Mouse (Mus musculus) forebrain, embryonic 15.5 days (tissue): ENCODE measurements around the gene Pcp4l1. TPM values are rescaled to one million over a fixed set of nuclear protein-coding genes. Genes with fewer than 3 reads are reported as not detected.

Experiments used
- ATAC-seq: fragments of 200-750 bp; cut with Nextera tagmentation; replicated peaks from 2 replicates; pipeline ENCODE4 v1.8.0; 2017; ENCODE audit warnings: mild to moderate bottlenecking, moderate TSS enrichment, moderate library complexity
- H3K27ac ChIP-seq: fragments of 300-500 bp; sonication (generic); replicated peaks from 2 replicates; pipeline ENCODE4 v1.5.1; 2015; ENCODE audit warnings: mild to moderate bottlenecking, inconsistent platforms
- H3K27me3 ChIP-seq: fragments of 300-500 bp; sonication (generic); 2 replicates; pipeline ENCODE4 v1.6.1; 2015; ENCODE audit warnings: inconsistent platforms
- H3K36me3 ChIP-seq: fragments of 300-500 bp; sonication (generic); 2 replicates; pipeline ENCODE4 v1.6.1; 2015; ENCODE audit warnings: mild to moderate bottlenecking, inconsistent platforms
- H3K4me1 ChIP-seq: fragments of 300-500 bp; sonication (generic); 2 replicates; pipeline ENCODE4 v1.6.1; 2015; ENCODE audit warnings: inconsistent platforms
- H3K4me2 ChIP-seq: fragments of 300-500 bp; sonication (generic); replicated peaks from 2 replicates; pipeline ENCODE4 v1.6.1; 2015; ENCODE audit warnings: mild to moderate bottlenecking, inconsistent platforms
- H3K4me3 ChIP-seq: fragments of 300-500 bp; sonication (generic); 2 replicates; pipeline ENCODE4 v1.5.1; 2015; ENCODE audit warnings: mild to moderate bottlenecking, inconsistent platforms
- H3K9ac ChIP-seq: fragments of 300-500 bp; sonication (generic); replicated peaks from 2 replicates; pipeline ENCODE4 v1.6.1; 2015; ENCODE audit warnings: mild to moderate bottlenecking, inconsistent platforms
- H3K9me3 ChIP-seq: fragments of 300-500 bp; sonication (generic); 2 replicates; pipeline ENCODE4 v1.6.1; 2016; ENCODE audit warnings: inconsistent platforms
- WGBS: fragments of 180-500 bp; shearing (Covaris S2); methylation state at CpG from one replicate; pipeline ENCODE4 v1.1.7; 2015; ENCODE audit warnings: mixed read lengths; 5-methylcytosine and 5-hydroxymethylcytosine counted together
- polyA plus RNA-seq: library from polyadenylated mRNA; unstranded; fragments of >200 nt; fragmentation: Nextera tagmentation; extraction: Ambion mirVana; gene quantifications from 2 replicates; pipeline ENCODE4 v1.2.1, GENCODE M21; 2015

The Pcp4l1 gene
- polyA plus RNA-seq, 1 experiment from 2014 or later: 9.8 TPM

DNA sequence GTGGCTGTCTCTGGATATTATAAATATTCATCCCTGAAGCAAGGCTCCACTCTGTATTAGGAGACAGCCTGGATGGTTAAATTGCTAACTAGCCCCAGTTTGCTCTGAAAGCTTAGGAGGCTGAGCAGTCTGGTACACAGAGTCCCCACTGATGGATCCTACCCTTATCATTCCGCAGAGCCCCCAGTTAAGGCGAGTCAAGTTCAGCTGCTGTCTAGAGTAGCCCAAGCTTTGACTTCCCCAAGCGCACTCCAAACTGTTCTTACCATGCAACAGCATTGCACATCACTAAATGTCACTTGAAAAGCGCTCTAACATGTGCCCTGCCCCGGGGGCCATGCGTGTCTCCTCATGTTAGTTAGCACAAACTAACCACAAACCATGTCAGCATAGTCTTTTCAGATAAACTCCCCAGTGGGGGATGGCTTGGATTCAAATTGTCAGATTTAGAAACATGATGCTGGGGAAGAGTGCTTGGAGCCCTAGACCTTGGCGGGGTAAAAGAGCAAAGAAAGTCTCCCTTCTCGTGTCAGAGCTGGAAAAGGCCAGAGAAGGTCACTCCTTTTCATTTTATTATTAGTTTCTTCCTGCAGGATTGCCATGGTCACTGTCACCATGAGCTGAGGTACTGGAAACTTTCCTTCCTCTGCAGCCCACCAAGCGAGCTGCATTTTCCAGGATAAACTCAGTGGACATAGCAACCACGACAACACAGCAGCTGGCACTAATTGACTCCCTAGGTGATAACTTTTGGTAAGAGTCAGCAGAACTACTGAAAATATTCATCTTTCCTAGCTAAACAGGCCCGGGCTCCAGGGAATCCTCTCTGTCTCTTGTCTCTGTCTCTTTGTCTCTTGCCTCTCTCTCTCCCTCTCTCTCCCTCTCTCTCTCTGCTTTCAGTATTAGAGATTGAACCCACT, 1.9 kb downstream of the Pcp4l1 start:
- Histone ChIP-seq H3K4me3 (no peak overlapping the region), H3K9ac (no peak overlapping the region), H3K27ac (no peak overlapping the region), H3K4me2 (0 out of 2 replicates have a peak overlapping the region, but pooled peaks have one; percentile 27), H3K4me1 (peaks cover 24% of the 10 kb centered on the region), H3K36me3 (no peaks in the 10 kb centered on the region), H3K27me3 (peaks cover 48% of the 10 kb centered on the region), H3K9me3 (no peaks in the 10 kb centered on the region)
- 30% methylated on average over 11 of the region's 11 CpGs for WGBS
- ATAC-seq: no peak

DNA sequence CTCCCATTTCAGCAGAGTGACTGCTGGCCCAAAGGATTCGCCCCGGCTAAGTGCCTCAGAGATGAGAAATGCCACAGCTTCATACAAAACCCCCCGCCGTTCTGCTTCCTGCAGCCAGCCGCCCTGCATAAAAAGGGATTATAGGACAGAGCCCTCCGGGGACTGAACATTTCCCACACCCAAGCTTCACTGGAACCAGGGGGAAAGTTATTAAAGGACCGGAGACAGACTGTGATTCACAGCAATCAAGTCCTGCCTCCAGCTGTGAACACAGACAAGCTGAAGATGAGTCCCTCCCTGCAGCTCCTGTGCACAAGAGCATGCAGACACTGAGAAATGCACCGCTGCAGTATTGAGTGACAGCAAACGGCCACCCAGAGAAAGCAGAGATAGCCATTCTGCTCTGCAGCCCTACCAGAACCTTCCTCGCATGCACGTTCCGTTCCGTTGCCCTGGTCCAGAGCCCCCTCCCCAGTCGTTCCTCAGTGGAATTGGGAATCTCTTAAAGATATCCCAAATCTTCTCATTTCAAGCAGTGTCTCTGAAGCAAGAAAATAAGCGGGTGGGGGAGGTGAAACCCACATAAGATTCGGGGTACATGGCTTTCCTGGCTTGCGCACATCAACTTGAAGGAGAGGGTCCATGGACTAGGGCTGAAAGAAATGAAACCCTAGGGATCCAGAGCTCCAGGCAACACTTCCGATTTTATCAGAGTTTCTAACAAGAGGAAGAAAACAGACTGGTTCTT, 2.8 kb downstream of the Pcp4l1 start:
- peaks cover 31% of the 10 kb centered on the region for H3K4me1 ChIP-seq

DNA sequence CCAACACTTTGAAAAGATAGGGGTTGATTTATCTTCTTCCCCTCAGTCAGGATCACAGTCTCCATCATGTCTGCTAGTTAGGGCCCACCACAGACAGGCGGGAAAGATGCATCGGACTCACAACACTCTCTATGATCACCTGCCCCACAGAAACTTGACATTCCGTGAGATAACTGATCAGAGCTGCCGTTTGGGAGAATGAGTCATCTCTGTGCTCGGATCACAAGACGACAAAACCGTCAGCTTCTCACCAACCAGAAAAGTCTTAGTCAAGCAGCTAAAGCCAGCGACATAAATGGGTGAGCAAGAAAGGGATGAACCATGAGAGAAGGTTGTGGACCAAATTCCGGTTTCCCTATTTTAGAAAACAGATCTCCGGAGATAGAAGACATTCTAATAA, 3.8 kb downstream of the Pcp4l1 start:
- WGBS: 55% methylated on average over 10 of the region's 10 CpGs
- Histone ChIP-seq H3K27ac (no peak overlapping the region), H3K4me2 (no peak overlapping the region)

More for the DNA sequence above, 2.8 kb downstream of the Pcp4l1 start:
- H3K27ac ChIP-seq: no peak overlapping the region
- H3K9me3 ChIP-seq: no peaks in the 10 kb centered on the region
- H3K36me3 ChIP-seq: no peaks in the 10 kb centered on the region
- peaks cover 48% of the 10 kb centered on the region for H3K27me3 ChIP-seq
- ATAC-seq: no peak
- H3K9ac ChIP-seq: peak overlapping the region; percentile 22; the same call in 1 of the 2 replicates
- 3% methylated on average over 18 of the region's 18 CpGs for WGBS
- H3K4me3 ChIP-seq: peak overlapping the region; percentile 13
- peak overlapping the region; percentile 27 for H3K4me2 ChIP-seq

DNA sequence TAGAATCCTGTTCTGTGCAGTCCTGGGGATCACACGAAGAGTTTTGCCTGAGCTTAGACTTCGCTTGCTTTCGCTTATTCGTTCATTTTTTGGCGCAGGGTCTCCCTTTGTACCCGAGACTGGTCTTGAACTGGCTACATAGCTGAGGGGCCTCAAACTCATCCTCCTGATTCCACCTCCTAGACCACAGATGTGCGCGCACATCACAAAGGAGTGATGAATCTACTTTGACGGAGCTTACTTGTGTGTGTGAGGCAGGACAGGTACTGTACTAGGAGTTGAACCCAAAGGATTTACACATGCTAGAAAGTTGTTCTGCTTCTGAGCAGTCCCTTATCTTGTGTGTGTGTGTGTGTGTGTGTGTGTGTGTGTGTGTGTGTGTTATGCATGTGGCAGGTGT, 5.2 kb downstream of the Pcp4l1 start:
- peaks cover 39% of the 10 kb centered on the region for H3K27me3 ChIP-seq
- H3K36me3 ChIP-seq: no peaks in the 10 kb centered on the region
- no peak overlapping the region for H3K4me2 ChIP-seq
- H3K9me3 ChIP-seq: no peaks in the 10 kb centered on the region
- no peak overlapping the region for H3K27ac ChIP-seq
- H3K4me1 ChIP-seq: peaks cover 26% of the 10 kb centered on the region
- H3K4me3 ChIP-seq: no peak overlapping the region
- no peak for ATAC-seq
- H3K9ac ChIP-seq: no peak overlapping the region
- 97% methylated on average over 9 of the region's 9 CpGs for WGBS

More for the DNA sequence above, 3.8 kb downstream of the Pcp4l1 start:
- H3K36me3 ChIP-seq: no peaks in the 10 kb centered on the region
- H3K4me3 ChIP-seq: no peak overlapping the region
- H3K27me3 ChIP-seq: peaks cover 44% of the 10 kb centered on the region
- H3K4me1 ChIP-seq: peaks cover 32% of the 10 kb centered on the region
- ATAC-seq: no peak
- H3K9me3 ChIP-seq: no peaks in the 10 kb centered on the region
- H3K9ac ChIP-seq: no peak overlapping the region

DNA sequence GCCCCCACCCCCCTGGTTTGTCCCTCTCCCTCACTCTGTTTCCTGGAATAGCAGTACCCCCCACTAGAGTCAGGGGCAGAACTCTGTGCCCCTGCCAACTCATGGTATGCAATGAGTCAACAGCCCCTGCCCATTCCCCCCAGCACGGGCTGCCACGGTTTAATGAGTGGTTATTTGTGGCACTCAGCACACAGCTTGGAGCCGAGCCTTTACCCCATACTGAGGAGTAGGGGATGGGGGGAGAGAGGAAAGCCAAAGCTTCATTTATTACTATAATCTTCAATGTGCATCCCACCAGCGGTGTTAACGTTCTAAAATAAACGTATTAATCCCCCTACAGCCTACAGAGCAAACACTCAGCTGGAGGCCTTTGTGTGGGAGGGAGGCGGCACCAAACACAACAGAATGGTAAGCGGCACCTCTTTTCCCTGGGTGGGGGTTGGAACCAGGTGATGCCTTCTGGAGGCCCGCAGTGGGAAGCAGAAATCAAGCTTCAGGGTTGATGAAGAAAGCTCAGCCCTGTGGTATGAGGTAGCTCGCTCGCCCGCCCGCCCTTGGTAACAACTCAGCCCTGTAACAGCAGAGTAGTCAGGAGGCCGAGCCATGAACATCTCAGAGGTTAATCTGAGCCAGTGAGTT, 6.5 kb downstream of the Pcp4l1 start:
- Histone ChIP-seq H3K4me1 (peaks cover 20% of the 10 kb centered on the region), H3K36me3 (no peaks in the 10 kb centered on the region), H3K27ac (no peak overlapping the region), H3K9me3 (no peaks in the 10 kb centered on the region), H3K4me3 (no peak overlapping the region), H3K4me2 (no peak overlapping the region), H3K27me3 (peaks cover 31% of the 10 kb centered on the region), H3K9ac (no peak overlapping the region)
- peak; percentile 36; the same call in 1 of the 2 replicates for ATAC-seq
- WGBS: 19% methylated on average over 14 of the region's 14 CpGs

DNA sequence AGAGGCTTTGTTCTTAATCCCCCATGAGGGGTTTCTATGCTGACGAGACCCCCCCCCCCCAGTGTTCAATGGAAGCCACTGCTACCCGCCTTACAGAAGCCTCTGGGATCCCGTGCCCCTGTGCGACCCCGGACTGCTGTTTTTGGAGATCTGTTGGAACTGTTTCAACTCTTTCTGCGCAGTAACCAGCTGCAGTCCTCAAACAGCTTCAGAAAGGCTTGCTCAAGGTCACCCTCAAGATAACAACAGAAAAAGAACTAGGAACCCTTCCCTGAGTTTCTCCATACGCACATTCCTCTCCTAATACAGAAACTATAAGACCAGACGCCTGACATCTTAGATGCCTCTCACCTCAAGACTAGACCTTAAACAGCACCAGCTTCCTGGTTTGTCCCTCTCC, 7.0 kb downstream of the Pcp4l1 start:
- no peak overlapping the region for H3K4me2 ChIP-seq
- no peaks in the 10 kb centered on the region for H3K36me3 ChIP-seq
- 9% methylated on average over 8 of the region's 8 CpGs for WGBS
- H3K4me3 ChIP-seq: no peak overlapping the region
- ATAC-seq: no peak
- H3K27ac ChIP-seq: no peak overlapping the region
- H3K9ac ChIP-seq: no peak overlapping the region
- H3K4me1 ChIP-seq: peaks cover 20% of the 10 kb centered on the region
- peaks cover 25% of the 10 kb centered on the region for H3K27me3 ChIP-seq
- H3K9me3 ChIP-seq: no peaks in the 10 kb centered on the region

DNA sequence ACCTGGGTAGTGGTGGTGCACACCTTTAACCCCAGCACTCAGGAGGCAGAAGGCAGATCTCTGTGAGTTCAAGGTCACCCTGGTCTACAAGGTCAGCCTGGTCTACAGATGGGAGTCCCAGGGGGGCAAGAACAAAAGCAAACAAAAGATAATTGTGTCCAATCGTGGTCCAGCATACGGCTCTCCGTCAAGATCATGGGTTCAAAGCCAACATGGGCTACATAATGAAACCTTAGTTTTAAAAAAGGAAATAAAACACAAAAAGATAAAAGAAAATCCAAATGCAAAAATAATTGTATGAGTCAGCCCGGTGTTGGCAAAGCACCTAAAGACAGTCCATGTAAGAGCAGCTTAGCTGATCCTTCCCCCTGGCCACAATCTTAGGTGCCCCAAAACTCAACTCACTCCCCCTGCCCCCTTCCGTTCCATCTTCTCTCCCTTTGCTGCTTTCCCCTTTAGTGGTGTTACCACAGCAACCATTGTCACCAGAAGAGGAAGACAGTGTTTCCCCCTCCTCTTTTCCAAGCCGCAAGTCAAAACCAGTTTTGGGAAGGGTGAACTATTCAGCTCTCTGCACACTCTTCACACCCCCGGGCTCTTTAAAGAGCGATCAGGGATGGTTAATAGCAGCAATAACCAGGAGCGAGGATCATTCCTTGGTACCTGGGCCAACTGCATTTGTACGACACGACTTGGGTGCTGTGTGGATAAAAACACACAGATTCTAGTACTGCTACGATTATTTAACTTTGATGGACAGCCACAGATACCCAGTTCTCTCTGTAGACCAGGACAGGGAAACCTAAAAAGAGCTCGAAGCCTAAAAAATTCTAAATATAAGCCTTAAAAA, 8.0 kb downstream of the Pcp4l1 start:
- Histone ChIP-seq H3K4me3 (no peak overlapping the region), H3K9me3 (no peaks in the 10 kb centered on the region), H3K4me1 (peaks cover 11% of the 10 kb centered on the region), H3K27ac (no peak overlapping the region), H3K27me3 (peaks cover 16% of the 10 kb centered on the region; the same call in 1 of the 2 replicates), H3K36me3 (no peaks in the 10 kb centered on the region), H3K9ac (no peak overlapping the region), H3K4me2 (no peak overlapping the region)
- ATAC-seq: no peak
- WGBS: 30% methylated on average over 13 of the region's 13 CpGs

DNA sequence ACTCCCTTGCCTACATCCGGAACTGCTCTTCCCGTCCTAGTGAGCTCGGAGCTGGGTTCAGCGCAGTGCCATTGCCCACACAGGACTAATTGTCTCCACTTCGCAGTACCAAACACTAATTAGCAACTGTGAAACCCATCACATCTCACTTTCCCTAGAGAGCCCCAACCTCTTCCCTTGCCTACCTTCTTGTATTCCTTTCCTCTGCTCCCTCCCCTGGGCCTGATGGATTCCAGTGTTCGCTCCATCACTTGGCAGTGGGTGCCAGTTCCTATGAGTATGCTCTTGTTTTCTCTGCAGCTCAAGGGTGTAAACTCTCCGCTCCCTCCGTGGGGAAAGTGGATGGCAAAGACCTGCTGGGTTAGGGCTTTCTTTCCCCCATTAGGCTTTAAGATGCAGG, 10.4 kb downstream of the Pcp4l1 start:
- Histone ChIP-seq H3K27me3 (no peaks in the 10 kb centered on the region), H3K27ac (no peak overlapping the region), H3K9me3 (no peaks in the 10 kb centered on the region), H3K4me1 (0 out of 2 replicates have a peak, but pooled peaks cover 8% of the 10 kb centered on the region), H3K36me3 (no peaks in the 10 kb centered on the region), H3K9ac (no peak overlapping the region), H3K4me2 (no peak overlapping the region), H3K4me3 (no peak overlapping the region)
- WGBS: 54% methylated on average over 8 of the region's 8 CpGs
- ATAC-seq: no peak

DNA sequence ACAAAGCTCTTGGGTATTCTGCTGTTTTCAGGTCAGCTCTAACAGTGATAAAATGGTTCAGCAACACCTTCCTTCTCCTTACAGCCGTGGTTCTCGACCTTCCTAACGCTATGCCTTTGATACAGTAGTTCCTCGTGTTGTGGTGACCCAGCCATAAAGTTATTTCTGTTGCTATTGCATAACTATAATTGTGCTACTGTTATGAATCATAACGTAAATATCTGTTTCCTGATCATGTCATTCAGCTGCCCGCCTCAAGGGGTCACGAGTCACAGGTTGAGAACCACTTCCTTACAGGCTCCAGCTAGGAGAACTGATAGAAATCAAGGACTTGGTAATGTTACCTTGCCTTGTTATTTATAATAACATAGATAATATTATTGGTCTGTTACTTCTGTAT, 11.8 kb downstream of the Pcp4l1 start:
- 90% methylated on average over 7 of the region's 7 CpGs for WGBS
- H3K36me3 ChIP-seq: no peaks in the 10 kb centered on the region
- no peaks in the 10 kb centered on the region for H3K27me3 ChIP-seq
- H3K9ac ChIP-seq: no peak overlapping the region
- ATAC-seq: no peak
- H3K4me1 ChIP-seq: 0 out of 2 replicates have a peak, but pooled peaks cover 8% of the 10 kb centered on the region
- no peaks in the 10 kb centered on the region for H3K9me3 ChIP-seq
- H3K27ac ChIP-seq: no peak overlapping the region
- no peak overlapping the region for H3K4me2 ChIP-seq
- H3K4me3 ChIP-seq: no peak overlapping the region

DNA sequence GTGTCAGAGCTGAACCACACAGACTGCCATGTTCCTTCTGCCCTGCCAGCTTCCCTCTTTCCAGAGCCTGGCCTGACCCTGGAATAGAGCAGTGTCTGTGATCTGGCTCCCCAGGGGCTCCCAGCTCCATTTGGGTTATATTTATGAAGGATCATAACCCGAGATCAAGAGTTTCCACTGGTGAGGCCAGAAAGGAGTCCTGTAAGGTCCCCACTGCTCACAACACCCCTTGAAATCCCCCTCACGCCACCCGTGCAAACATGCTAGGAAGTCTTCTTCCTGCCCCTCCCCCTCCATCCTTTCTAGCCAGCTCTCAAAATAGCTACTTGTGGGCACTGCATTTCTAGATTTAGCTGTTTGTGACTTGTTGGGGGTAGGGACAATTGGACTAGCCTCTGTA, 12.4 kb downstream of the Pcp4l1 start:
- Histone ChIP-seq H3K9ac (no peak overlapping the region), H3K4me3 (no peak overlapping the region), H3K4me2 (no peak overlapping the region), H3K9me3 (no peaks in the 10 kb centered on the region), H3K4me1 (0 out of 2 replicates have a peak, but pooled peaks cover 4% of the 10 kb centered on the region), H3K27ac (no peak overlapping the region), H3K27me3 (no peaks in the 10 kb centered on the region), H3K36me3 (no peaks in the 10 kb centered on the region)
- ATAC-seq: no peak
- WGBS: 79% methylated on average over 3 of the region's 3 CpGs

DNA sequence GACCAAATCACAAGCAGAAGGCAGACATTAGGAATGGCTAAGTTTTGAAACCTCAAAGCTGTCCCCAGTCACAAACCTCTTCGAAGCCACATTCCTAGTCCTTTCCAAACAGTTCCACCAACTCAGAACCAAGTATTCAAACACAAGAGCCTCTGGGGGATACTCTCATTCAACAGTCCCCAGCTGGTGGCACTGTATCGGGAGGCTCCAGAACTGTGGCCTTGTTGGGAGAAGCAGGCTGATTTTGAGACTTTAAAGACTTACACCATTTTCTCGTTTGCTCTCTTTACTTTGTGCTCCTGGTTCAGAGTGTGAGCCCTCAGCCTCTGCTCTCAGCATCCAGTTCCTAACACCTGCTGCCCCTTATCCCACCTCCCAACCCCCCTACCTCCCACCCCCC, 13.0 kb downstream of the Pcp4l1 start:
- Histone ChIP-seq H3K4me1 (no peaks in the 10 kb centered on the region), H3K36me3 (no peaks in the 10 kb centered on the region), H3K4me3 (no peak overlapping the region), H3K4me2 (no peak overlapping the region), H3K9me3 (no peaks in the 10 kb centered on the region), H3K27ac (no peak overlapping the region), H3K27me3 (no peaks in the 10 kb centered on the region), H3K9ac (no peak overlapping the region)
- no peak for ATAC-seq
- 81% methylated on average over 3 of the region's 3 CpGs for WGBS
